Mouse (Mus musculus) thymus, adult 2 months (tissue): ENCODE measurements around the gene Cdc34.

ENCODE experiments used
- CTCF ChIP-seq: fragments of 200-500 bp; IDR thresholded peaks from 2 replicates; pipeline ENCODE4 v1.5.1; 2012; ENCODE audit warnings: mild to moderate bottlenecking, control low read depth, low read length, moderate library complexity, borderline replicate concordance; ENCODE audit not compliant: control insufficient read depth, poor library complexity, insufficient read depth; ENCODE audit errors: extremely low read depth
- POLR2A ChIP-seq: fragments of 200-500 bp; IDR thresholded peaks from 2 replicates; pipeline ENCODE4 v1.6.1; 2012; ENCODE audit warnings: mild to moderate bottlenecking, low read length, control low read depth, moderate library complexity; ENCODE audit not compliant: control insufficient read depth, poor library complexity, insufficient read depth; ENCODE audit errors: extremely low read depth

DNA sequence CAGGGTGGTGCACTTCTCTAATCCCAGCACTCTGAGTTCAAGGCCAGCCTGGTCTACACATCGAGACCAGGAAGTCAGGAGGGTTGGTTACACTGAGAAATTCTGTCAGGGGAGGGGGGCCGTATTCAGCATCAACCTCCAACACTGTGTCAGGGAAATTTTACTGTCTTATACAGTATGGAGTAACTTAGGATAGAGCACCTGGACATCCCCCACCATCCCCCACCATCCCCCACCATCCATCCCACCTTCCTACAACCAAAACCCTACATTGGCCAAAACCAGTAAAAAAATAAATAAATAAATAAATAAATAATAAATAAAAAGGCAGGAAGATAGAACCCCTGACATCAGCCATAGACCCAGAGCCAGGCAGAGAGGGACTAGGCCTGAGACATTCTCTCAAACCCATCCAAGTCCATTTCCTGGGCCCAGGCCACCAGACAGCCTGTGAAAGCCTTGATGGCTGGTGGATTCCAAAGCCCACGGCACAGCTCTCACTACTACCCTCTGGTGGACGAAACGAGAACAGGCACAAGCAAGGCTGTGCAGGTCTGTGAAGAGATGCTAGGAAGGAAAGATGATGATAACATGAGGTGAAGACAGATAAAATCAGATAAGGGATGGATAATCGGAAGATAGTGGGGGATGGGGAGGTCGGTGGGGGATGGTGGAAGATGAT is 32.8 kb upstream of the Cdc34 start:
- TF ChIP-seq POLR2A (no peak), CTCF (peak; percentile 84)
